Mouse (Mus musculus): Measurements from ENCODE around the gene Nat9. TPM values are rescaled to one million over a fixed set of nuclear protein-coding genes. Genes with fewer than 3 reads are reported as not detected.

Gene Nat9
- polyA plus RNA-seq, 1 experiment from 2014 or later, result 19.5 TPM

DNA sequence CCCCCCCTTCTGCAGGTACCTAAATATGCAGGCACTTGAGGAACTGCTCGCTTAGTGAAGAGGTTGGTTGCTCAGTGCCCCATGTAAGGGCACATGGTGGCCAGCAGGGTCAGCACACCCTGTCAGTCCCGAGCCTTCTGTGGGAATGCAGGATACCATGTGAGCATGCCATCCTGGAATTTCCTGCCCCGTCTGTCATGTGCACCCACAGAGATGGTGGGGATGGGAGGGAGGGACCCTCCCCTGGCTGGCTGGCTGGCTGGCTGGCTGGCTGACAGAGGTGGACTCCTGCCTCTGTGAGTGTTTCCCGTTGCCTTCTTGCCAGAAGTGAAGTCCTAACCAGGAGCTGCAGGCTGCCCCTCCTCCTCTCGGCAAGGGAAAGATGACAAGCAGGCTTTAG, 34.9 kb upstream of the Nat9 start:
- Histone ChIP-seq H3K4me1 (replicated peaks; ENCODE audit: control insufficient read depth, insufficient read depth, low read length) (peaks cover 15% of the 10 kb centered on the region), H3K27ac (ENCODE audit: low read depth, low read length) (no peak overlapping the region)
- 49% methylated on average over 5 of the region's 5 CpGs for WGBS

DNA sequence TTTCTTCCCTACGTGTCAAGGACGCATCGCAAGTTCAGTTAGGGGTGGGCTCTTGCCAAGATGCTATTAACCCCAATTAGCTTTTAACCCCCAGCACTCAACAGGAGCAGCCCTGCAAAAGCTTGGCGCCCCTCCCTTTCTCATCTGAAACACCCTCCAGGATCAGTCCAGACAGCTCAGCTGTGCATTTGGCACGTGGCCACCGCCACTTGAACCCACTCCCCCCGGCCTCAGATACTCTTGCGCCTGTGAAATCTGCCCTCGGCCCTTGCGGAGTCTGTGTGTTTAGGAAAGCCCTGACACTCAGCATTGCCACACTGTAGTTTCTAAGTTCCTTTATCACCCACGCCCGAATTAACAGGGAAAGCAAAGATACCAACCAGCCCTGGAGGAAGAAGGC, 34.4 kb upstream of the Nat9 start:
- ATAC-seq (ENCODE audit: low FRiP score) (no peak), DNase-seq (ENCODE audit: low spot score) (no peak)
- H3K4me3 ChIP-seq (ENCODE audit: low read depth, low read length), result no peak overlapping the region
- no peak overlapping the region for H3K27ac ChIP-seq (ENCODE audit: low read depth, low read length)
- H3K9ac ChIP-seq (ENCODE audit: low read depth, low read length), result no peak overlapping the region
- H3K9me3 ChIP-seq (ENCODE audit: control insufficient read depth, low read length), result no peaks in the 10 kb centered on the region
- no peak overlapping the region for H3K4me2 ChIP-seq (replicated peaks; ENCODE audit: low read depth, low read length)
- peaks cover 10% of the 10 kb centered on the region for H3K4me1 ChIP-seq (replicated peaks; ENCODE audit: control insufficient read depth, insufficient read depth, low read length)
- H3K36me3 ChIP-seq (ENCODE audit: control insufficient read depth, insufficient read depth, low read length), result no peaks in the 10 kb centered on the region
- H3K27me3 ChIP-seq (ENCODE audit: control insufficient read depth, insufficient read depth, low read length), result no peaks in the 10 kb centered on the region
- 72% methylated on average over 12 of the region's 12 CpGs for WGBS

More for the DNA sequence above, 34.9 kb upstream of the Nat9 start:
- no peak overlapping the region for H3K4me3 ChIP-seq (ENCODE audit: low read depth, low read length)
- H3K27me3 ChIP-seq (ENCODE audit: control insufficient read depth, insufficient read depth, low read length), result no peaks in the 10 kb centered on the region
- DNase-seq (ENCODE audit: low spot score), result no peak
- no peak overlapping the region; the same call in 1 of the 2 replicates for H3K9ac ChIP-seq (ENCODE audit: low read depth, low read length)
- no peak for ATAC-seq (ENCODE audit: low FRiP score)
- no peaks in the 10 kb centered on the region for H3K9me3 ChIP-seq (ENCODE audit: control insufficient read depth, low read length)
- H3K4me2 ChIP-seq (replicated peaks; ENCODE audit: low read depth, low read length), result no peak overlapping the region
- no peaks in the 10 kb centered on the region for H3K36me3 ChIP-seq (ENCODE audit: control insufficient read depth, insufficient read depth, low read length)

DNA sequence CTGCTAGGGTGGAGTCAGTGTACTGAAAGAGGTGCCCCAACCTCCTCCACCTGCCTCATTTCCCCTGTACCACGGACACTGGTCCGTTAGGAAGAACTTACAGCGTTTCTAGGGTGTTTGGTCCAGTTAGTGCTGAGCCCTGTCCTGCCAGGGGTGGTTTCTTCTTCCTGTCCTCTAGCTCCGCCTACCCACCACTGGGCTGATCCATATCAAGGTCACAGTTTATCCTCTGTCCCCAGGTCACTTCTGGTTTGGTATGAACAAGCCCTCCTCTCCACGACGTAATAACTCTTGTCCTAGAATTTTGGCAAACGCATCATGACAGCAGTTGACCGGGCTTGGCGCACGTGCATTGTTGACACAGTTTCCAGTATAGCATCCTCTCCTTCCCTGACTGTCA, 32.0 kb upstream of the Nat9 start:
- no peak overlapping the region for H3K27ac ChIP-seq (ENCODE audit: low read depth, low read length)
- 90% methylated on average over 10 of the region's 10 CpGs for WGBS
- no peaks in the 10 kb centered on the region for H3K27me3 ChIP-seq (ENCODE audit: control insufficient read depth, insufficient read depth, low read length)
- H3K4me1 ChIP-seq (replicated peaks; ENCODE audit: control insufficient read depth, insufficient read depth, low read length), result no peaks in the 10 kb centered on the region
- H3K9me3 ChIP-seq (ENCODE audit: control insufficient read depth, low read length), result no peaks in the 10 kb centered on the region
- H3K4me3 ChIP-seq (ENCODE audit: low read depth, low read length), result no peak overlapping the region
- no peak overlapping the region for H3K9ac ChIP-seq (ENCODE audit: low read depth, low read length)
- no peak overlapping the region for H3K4me2 ChIP-seq (replicated peaks; ENCODE audit: low read depth, low read length)
- DNase-seq (ENCODE audit: low spot score), result no peak
- no peaks in the 10 kb centered on the region for H3K36me3 ChIP-seq (ENCODE audit: control insufficient read depth, insufficient read depth, low read length)
- ATAC-seq (ENCODE audit: low FRiP score), result no peak

DNA sequence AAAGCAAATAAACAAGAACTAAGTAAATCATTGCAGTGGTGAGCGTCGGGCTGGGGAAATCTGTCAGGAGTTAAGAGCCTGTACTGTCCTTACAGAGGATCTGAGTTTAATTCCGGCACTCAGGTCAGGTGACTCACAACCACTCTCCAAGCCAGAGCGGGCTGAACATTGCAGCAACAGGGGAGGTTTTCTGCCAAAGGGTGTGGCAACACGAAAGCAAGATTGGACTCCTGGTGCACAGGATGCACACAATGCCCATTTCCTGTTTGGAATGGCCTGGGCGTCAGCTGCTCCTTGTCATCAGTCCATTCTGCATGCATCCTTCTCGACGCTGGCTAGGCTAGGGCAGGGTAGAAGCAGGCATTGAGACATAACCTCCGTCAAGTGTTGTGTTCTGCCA, 31.6 kb upstream of the Nat9 start:
- Histone ChIP-seq H3K4me3 (ENCODE audit: low read depth, low read length) (no peak overlapping the region), H3K9me3 (ENCODE audit: control insufficient read depth, low read length) (no peaks in the 10 kb centered on the region), H3K4me1 (replicated peaks; ENCODE audit: control insufficient read depth, insufficient read depth, low read length) (no peaks in the 10 kb centered on the region), H3K27me3 (ENCODE audit: control insufficient read depth, insufficient read depth, low read length) (no peaks in the 10 kb centered on the region), H3K36me3 (ENCODE audit: control insufficient read depth, insufficient read depth, low read length) (no peaks in the 10 kb centered on the region), H3K4me2 (replicated peaks; ENCODE audit: low read depth, low read length) (no peak overlapping the region), H3K9ac (ENCODE audit: low read depth, low read length) (no peak overlapping the region), H3K27ac (ENCODE audit: low read depth, low read length) (no peak overlapping the region)
- no peak for DNase-seq (ENCODE audit: low spot score)
- WGBS, result 80% methylated on average over 9 of the region's 9 CpGs
- ATAC-seq (ENCODE audit: low FRiP score), result no peak

DNA sequence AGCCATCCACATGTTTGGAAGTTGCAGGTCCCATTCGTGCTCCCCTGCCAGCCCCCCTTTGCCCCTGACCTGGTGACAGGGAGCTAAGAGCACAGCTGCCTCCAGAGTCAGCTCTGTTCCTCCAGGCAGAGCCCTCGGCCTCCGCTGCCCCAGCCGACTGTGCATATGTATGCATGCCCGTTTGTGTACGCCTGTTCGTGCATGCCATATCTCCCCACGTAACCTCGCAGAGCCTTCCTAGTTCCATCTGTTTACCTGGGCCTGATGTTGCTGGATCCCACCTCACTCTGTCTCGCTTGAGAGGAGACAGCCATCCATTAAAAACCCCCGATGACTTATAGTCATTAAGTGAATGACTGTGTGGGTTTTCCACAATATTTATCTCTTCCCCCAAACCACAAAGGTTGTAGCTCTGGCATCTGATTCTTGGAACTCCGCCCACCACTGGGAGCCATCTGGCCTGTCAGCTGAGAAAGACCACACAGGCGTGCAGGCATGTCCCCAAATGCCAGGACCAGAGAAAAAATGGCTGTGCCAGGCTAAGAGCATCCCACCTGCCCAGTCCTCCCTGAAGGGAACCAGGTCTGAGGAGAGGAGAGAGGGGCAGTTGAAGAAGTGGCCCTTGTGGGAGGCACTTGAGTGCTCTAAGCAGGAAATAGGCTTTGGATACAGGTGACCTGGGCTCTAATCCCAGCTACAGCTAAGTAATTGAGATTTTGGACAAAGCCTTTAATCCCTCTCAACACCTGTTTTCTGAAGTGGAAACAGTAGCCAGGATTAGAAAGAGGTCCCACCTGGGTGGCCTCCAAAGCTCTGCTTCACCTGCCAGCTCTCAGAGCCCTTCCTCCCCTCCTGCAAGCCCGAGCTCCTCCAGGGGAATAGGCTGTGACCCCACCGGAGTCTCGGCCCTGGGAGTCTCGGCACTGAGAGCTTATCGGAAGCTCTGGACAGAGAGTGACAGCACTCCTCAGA, 30.1 kb upstream of the Nat9 start:
- H3K4me3 ChIP-seq (ENCODE audit: low read depth, low read length), result no peak overlapping the region
- 71% methylated on average over 18 of the region's 18 CpGs for WGBS
- no peaks in the 10 kb centered on the region for H3K9me3 ChIP-seq (ENCODE audit: control insufficient read depth, low read length)
- ATAC-seq (ENCODE audit: low FRiP score), result no peak
- H3K4me1 ChIP-seq (replicated peaks; ENCODE audit: control insufficient read depth, insufficient read depth, low read length), result no peaks in the 10 kb centered on the region
- H3K27ac ChIP-seq (ENCODE audit: low read depth, low read length), result no peak overlapping the region
- no peaks in the 10 kb centered on the region for H3K27me3 ChIP-seq (ENCODE audit: control insufficient read depth, insufficient read depth, low read length)
- H3K9ac ChIP-seq (ENCODE audit: low read depth, low read length), result no peak overlapping the region
- H3K4me2 ChIP-seq (replicated peaks; ENCODE audit: low read depth, low read length), result no peak overlapping the region
- H3K36me3 ChIP-seq (ENCODE audit: control insufficient read depth, insufficient read depth, low read length), result no peaks in the 10 kb centered on the region
- DNase-seq (ENCODE audit: low spot score), result no peak

DNA sequence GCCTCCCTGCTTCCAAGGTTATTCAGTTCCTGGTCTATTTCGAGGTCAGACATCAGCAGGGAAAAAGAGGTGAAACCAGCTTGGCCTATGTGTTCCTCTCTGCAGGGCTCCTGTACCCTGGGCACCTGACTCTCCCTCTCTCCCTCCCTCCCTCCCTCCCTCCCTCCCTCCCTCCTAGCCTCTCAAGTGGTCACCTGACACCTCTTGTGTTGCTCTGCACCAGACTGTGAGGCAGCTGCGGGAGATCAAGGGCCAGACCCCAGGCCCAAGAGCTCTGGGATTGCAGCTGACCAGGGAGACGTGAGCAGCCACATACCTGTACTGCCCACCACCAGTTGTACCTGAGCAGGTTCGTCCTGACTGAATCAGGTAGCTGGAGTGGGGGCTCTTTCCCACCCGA, 27.5 kb upstream of the Nat9 start:
- Histone ChIP-seq H3K36me3 (ENCODE audit: control insufficient read depth, insufficient read depth, low read length) (no peaks in the 10 kb centered on the region), H3K4me3 (ENCODE audit: low read depth, low read length) (no peak overlapping the region), H3K9ac (ENCODE audit: low read depth, low read length) (no peak overlapping the region), H3K27ac (ENCODE audit: low read depth, low read length) (no peak overlapping the region), H3K4me1 (replicated peaks; ENCODE audit: control insufficient read depth, insufficient read depth, low read length) (no peaks in the 10 kb centered on the region; the same call in 1 of the 2 replicates), H3K9me3 (ENCODE audit: control insufficient read depth, low read length) (no peaks in the 10 kb centered on the region), H3K4me2 (replicated peaks; ENCODE audit: low read depth, low read length) (no peak overlapping the region), H3K27me3 (ENCODE audit: control insufficient read depth, insufficient read depth, low read length) (no peaks in the 10 kb centered on the region)
- DNase-seq (ENCODE audit: low spot score) (no peak), ATAC-seq (ENCODE audit: low FRiP score) (no peak)
- 44% methylated on average over 5 of the region's 5 CpGs for WGBS

DNA sequence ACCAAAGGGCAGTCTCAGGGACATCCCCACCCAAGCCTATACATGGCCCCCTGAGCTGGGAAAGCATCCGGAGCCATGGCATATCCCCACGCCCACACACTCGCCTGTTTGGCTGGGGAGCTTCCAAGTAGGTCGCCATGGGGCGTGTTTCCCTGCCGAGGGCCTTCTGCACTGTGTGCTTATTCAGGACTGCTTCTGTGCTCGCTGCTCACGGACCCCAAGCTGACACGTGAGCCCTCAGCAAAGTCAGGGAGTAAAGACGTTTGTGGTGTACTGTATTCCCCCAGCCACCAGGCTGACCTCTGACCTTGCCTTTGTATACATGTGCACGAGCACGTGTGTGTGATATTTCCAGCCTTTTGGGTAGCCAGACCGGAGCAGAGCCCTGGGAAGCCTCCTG, 24.5 kb upstream of the Nat9 start:
- Histone ChIP-seq H3K36me3 (ENCODE audit: control insufficient read depth, insufficient read depth, low read length) (no peaks in the 10 kb centered on the region), H3K4me2 (replicated peaks; ENCODE audit: low read depth, low read length) (no peak overlapping the region), H3K27me3 (ENCODE audit: control insufficient read depth, insufficient read depth, low read length) (no peaks in the 10 kb centered on the region), H3K4me1 (replicated peaks; ENCODE audit: control insufficient read depth, insufficient read depth, low read length) (no peaks in the 10 kb centered on the region; the same call in 1 of the 2 replicates), H3K9me3 (ENCODE audit: control insufficient read depth, low read length) (no peaks in the 10 kb centered on the region), H3K4me3 (ENCODE audit: low read depth, low read length) (no peak overlapping the region), H3K9ac (ENCODE audit: low read depth, low read length) (no peak overlapping the region), H3K27ac (ENCODE audit: low read depth, low read length) (no peak overlapping the region)
- WGBS, result 46% methylated on average over 13 of the region's 13 CpGs
- no peak for ATAC-seq (ENCODE audit: low FRiP score)
- DNase-seq (ENCODE audit: low spot score), result no peak

DNA sequence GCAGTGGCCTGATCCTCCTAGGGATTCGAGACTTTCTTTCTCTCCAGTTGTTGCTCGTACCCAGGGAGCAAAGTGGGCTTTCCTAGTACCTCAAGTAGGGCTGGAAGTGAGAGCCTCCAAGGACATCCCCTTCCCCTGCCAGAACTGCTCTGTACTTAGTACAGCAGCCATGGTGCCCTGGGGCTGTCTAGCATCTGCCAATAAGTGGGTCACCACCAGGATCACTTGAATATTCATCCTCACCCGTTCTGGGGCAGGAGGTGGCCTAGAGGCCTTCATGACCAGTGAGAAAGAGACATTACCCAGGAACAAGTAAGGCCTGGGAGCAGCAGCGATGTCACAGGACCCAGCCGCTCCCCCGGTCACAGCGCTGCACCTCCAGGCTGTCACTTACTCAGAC, 22.3 kb upstream of the Nat9 start:
- Histone ChIP-seq H3K4me2 (replicated peaks; ENCODE audit: low read depth, low read length) (no peak overlapping the region), H3K4me1 (replicated peaks; ENCODE audit: control insufficient read depth, insufficient read depth, low read length) (no peaks in the 10 kb centered on the region; the same call in none of the 2 replicates), H3K36me3 (ENCODE audit: control insufficient read depth, insufficient read depth, low read length) (no peaks in the 10 kb centered on the region; the same call in 1 of the 2 replicates), H3K9ac (ENCODE audit: low read depth, low read length) (no peak overlapping the region), H3K9me3 (ENCODE audit: control insufficient read depth, low read length) (no peaks in the 10 kb centered on the region), H3K27me3 (ENCODE audit: control insufficient read depth, insufficient read depth, low read length) (no peaks in the 10 kb centered on the region), H3K27ac (ENCODE audit: low read depth, low read length) (no peak overlapping the region), H3K4me3 (ENCODE audit: low read depth, low read length) (no peak overlapping the region)
- WGBS, result 81% methylated on average over 7 of the region's 7 CpGs
- no peak for DNase-seq (ENCODE audit: low spot score)
- ATAC-seq (ENCODE audit: low FRiP score), result no peak

Measured in hindbrain, embryonic 11.5 days (tissue).